Mouse (Mus musculus) liver, embryonic 14.5 days (tissue): ENCODE measurements around the gene Nfkbie. TPM values are rescaled to one million over a fixed set of nuclear protein-coding genes. Genes with fewer than 3 reads are reported as not detected.
A peak's percentile ranks its signal among the peaks of the same experiment; 100 is the strongest.

Experiments
- ATAC-seq: fragments of 200-750 bp; cut with Nextera tagmentation; 2 replicates; pipeline ENCODE4 v1.8.0; 2017; ENCODE audit warnings: moderate number of reproducible peaks, mild to moderate bottlenecking, moderate library complexity; ENCODE audit not compliant: insufficient read depth
- DNase-seq, 3 experiments: peaks; one replicate each; pipeline ENCODE4 v3.0.0-alpha.2; 2012 to 2013; ENCODE audit warnings: low read depth in 3 of 3, low spot score in 3 of 3
- H3K27ac ChIP-seq: fragments of 300-500 bp; sonication (generic); 2 replicates; pipeline ENCODE4 v1.5.1; 2014; ENCODE audit warnings: moderate library complexity, mild to moderate bottlenecking, control low read depth, inconsistent platforms
- H3K27me3 ChIP-seq: fragments of 300-500 bp; sonication (generic); 2 replicates; pipeline ENCODE4 v1.6.1; 2014; ENCODE audit warnings: mild to moderate bottlenecking, low read length, moderate library complexity; ENCODE audit not compliant: control insufficient read depth, insufficient read depth
- H3K36me3 ChIP-seq: fragments of 300-500 bp; sonication (generic); replicated peaks from 2 replicates; pipeline ENCODE4 v1.6.1; 2014; ENCODE audit warnings: low read depth; ENCODE audit not compliant: control insufficient read depth, insufficient read depth
- H3K4me1 ChIP-seq, 2 experiments: fragments of 200-500 bp in 1 of 2; fragments of 300-500 bp in 1 of 2; sonication (generic) in 1 of 2; replicated peaks; 2 replicates each; pipeline ENCODE4 v1.6.1; 2012 to 2014; ENCODE audit warnings: antibody characterized with exemption in 1 of 2, inconsistent platforms in 1 of 2, low read length in 1 of 2; ENCODE audit not compliant: control insufficient read depth in 2 of 2, insufficient read depth in 2 of 2
- H3K4me2 ChIP-seq: fragments of 300-500 bp; sonication (generic); 2 replicates; pipeline ENCODE4 v1.6.1; 2014; ENCODE audit warnings: low read depth, mild to moderate bottlenecking, control low read depth, moderate library complexity
- H3K4me3 ChIP-seq, 2 experiments: fragments of 200-500 bp in 1 of 2; fragments of 300-500 bp in 1 of 2; sonication (generic) in 1 of 2; 2 replicates each; pipeline ENCODE4 v1.5.1; 2012 to 2014; ENCODE audit warnings: low read depth in 2 of 2, low read length in 2 of 2, mild to moderate bottlenecking in 2 of 2, control low read depth in 1 of 2, inconsistent platforms in 1 of 2, moderate library complexity in 1 of 2; ENCODE audit not compliant: insufficient read depth in 1 of 2
- H3K9ac ChIP-seq: fragments of 300-500 bp; sonication (generic); replicated peaks from 2 replicates; pipeline ENCODE4 v1.6.1; 2014; ENCODE audit warnings: mild to moderate bottlenecking, control low read depth, moderate library complexity
- H3K9me3 ChIP-seq: fragments of 300-500 bp; sonication (generic); 2 replicates; pipeline ENCODE4 v1.6.1; 2016; ENCODE audit warnings: low read length, mixed read lengths; ENCODE audit not compliant: control insufficient read depth
- CTCF ChIP-seq: IDR thresholded peaks from 2 replicates; pipeline ENCODE4 v1.5.1; 2016; ENCODE audit warnings: antibody characterized with exemption, low read depth, control low read depth
- EP300 ChIP-seq: IDR thresholded peaks from 2 replicates; pipeline ENCODE4 v1.6.1; 2016; ENCODE audit warnings: antibody characterized with exemption, low read depth
- WGBS: fragments of 180-500 bp; shearing (Covaris S2); extraction: QIAGEN DNeasy Blood & Tissue Kit; methylation state at CpG from one replicate; pipeline ENCODE4 v1.1.7; 2014; ENCODE audit not compliant: insufficient replicate concordance; 5-methylcytosine and 5-hydroxymethylcytosine counted together
- polyA plus RNA-seq, 2 experiments: library from polyadenylated mRNA; depleted of rRNA in 1 of 2; stranded (reverse) in 1 of 2; unstranded in 1 of 2; fragments of >200 nt; fragmentation: Nextera tagmentation in 1 of 2; extraction: Ambion mirVana in 1 of 2; gene quantifications; 2 replicates each; pipeline versions ENCODE4 v1.2.1 to v1.2.3; 2012 to 2014

The Nfkbie gene
- polyA plus RNA-seq, 2 experiments: 0.65 to 0.66 TPM

GRCm38 (mm10) chr17:45515204-45515726, 40.2 kb upstream of the Nfkbie start:
- Histone ChIP-seq H3K27ac (no peak overlapping the region), H3K36me3 (no peaks in the 10 kb centered on the region), H3K9ac (no peak overlapping the region), H3K4me3 (no peak overlapping the region), H3K4me1 (no peaks in the 10 kb centered on the region), H3K9me3 (no peaks in the 10 kb centered on the region), H3K27me3 (no peaks in the 10 kb centered on the region), H3K4me2 (no peak overlapping the region)
- no peak for DNase-seq
- 60% methylated on average over 15 of the region's 15 CpGs for WGBS
- peak; percentile 45; the same call in 1 of the 2 replicates for ATAC-seq
- no peak for TF ChIP-seq EP300
- no peak for TF ChIP-seq CTCF

GRCm38 (mm10) chr17:45515806-45516205, 39.7 kb upstream of the Nfkbie start:
- TF ChIP-seq EP300: no peak
- no peak for TF ChIP-seq CTCF
- Histone ChIP-seq H3K27ac (no peak overlapping the region), H3K4me1 (no peaks in the 10 kb centered on the region), H3K9me3 (no peaks in the 10 kb centered on the region), H3K4me2 (no peak overlapping the region), H3K36me3 (no peaks in the 10 kb centered on the region), H3K9ac (no peak overlapping the region), H3K27me3 (no peaks in the 10 kb centered on the region), H3K4me3 (no peak overlapping the region)
- WGBS: 74% methylated on average over 10 of the region's 10 CpGs
- DNase-seq: no peak
- ATAC-seq: no peak

DNA sequence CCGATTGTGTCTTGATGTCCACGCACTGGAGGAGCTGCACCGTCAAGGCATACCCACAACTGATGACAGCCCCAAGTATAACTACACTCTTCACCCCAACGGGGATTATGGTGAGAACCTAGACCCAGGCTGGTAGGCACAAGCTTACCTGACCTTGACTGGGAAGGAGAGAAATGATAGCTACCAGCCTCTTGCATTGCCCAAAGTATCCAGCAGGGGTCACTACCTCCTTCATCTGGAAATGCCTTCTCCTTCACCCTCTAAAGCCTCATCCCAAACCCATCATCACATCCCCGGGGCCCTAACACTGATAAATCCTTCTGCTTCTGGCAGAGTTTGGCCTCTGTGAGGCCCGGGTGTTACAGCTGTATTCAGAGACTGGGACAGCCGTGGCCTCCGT, 39.0 kb upstream of the Nfkbie start:
- 46% methylated on average over 8 of the region's 8 CpGs for WGBS
- no peaks in the 10 kb centered on the region for H3K27me3 ChIP-seq
- no peaks in the 10 kb centered on the region for H3K4me1 ChIP-seq
- H3K9me3 ChIP-seq: no peaks in the 10 kb centered on the region
- TF ChIP-seq CTCF (peak; percentile 92), EP300 (no peak)
- H3K4me2 ChIP-seq: no peak overlapping the region
- DNase-seq (peak; percentile 20 to 53 (median 39)), ATAC-seq (no peak)
- no peak overlapping the region for H3K4me3 ChIP-seq
- no peak overlapping the region for H3K9ac ChIP-seq
- H3K27ac ChIP-seq: no peak overlapping the region
- H3K36me3 ChIP-seq: no peaks in the 10 kb centered on the region

DNA sequence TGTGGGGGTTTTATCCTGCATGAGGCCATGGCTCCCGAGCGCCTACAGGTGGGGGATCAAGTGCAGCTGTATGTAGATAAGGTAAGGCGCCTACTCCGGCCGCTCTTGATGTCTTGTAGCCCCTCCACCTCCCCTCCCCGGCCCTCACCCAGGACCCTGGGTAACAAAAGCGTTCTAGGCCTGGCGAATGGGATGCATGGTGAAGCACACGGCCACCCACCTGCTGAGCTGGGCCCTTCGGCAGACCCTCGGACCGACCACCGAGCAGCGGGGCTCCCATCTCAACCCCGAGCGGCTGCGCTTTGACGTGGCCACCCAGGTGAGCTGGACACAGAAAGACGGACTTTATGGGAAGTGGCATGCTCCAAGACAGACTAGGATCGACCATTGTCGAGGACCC, 38.4 kb upstream of the Nfkbie start:
- no peak for ATAC-seq
- WGBS: 70% methylated on average over 21 of the region's 21 CpGs

GRCm38 (mm10) chr17:45517549-45518215, 37.8 kb upstream of the Nfkbie start:
- no peaks in the 10 kb centered on the region for H3K9me3 ChIP-seq
- TF ChIP-seq CTCF (no peak), EP300 (no peak)
- 40% methylated on average over 28 of the region's 28 CpGs for WGBS
- no peak overlapping the region for H3K4me3 ChIP-seq
- no peak overlapping the region for H3K4me2 ChIP-seq
- H3K36me3 ChIP-seq: no peaks in the 10 kb centered on the region
- DNase-seq (no peak), ATAC-seq (no peak)
- H3K9ac ChIP-seq: no peak overlapping the region
- H3K27ac ChIP-seq: no peak overlapping the region
- H3K4me1 ChIP-seq: peaks cover 0 to 4% of the 10 kb centered on the region in 2 experiments; a peak in 1 of 4 replicates
- no peaks in the 10 kb centered on the region for H3K27me3 ChIP-seq

More for the DNA sequence above, 38.4 kb upstream of the Nfkbie start:
- no peaks in the 10 kb centered on the region for H3K27me3 ChIP-seq
- no peak for TF ChIP-seq EP300
- no peak overlapping the region for H3K4me2 ChIP-seq
- no peak for DNase-seq
- no peaks in the 10 kb centered on the region for H3K9me3 ChIP-seq
- H3K9ac ChIP-seq: no peak overlapping the region
- no peak overlapping the region for H3K27ac ChIP-seq
- no peaks in the 10 kb centered on the region for H3K4me1 ChIP-seq
- no peaks in the 10 kb centered on the region for H3K36me3 ChIP-seq
- H3K4me3 ChIP-seq: no peak overlapping the region
